Mouse (Mus musculus): ENCODE measurements around the gene Heyl. TPM values are rescaled to one million over a fixed set of nuclear protein-coding genes. Genes with fewer than 3 reads are reported as not detected.

The Heyl gene
- total and polyA plus RNA-seq, 3 experiments, result 15.8 to 16.8 (median 16.5) TPM

DNA sequence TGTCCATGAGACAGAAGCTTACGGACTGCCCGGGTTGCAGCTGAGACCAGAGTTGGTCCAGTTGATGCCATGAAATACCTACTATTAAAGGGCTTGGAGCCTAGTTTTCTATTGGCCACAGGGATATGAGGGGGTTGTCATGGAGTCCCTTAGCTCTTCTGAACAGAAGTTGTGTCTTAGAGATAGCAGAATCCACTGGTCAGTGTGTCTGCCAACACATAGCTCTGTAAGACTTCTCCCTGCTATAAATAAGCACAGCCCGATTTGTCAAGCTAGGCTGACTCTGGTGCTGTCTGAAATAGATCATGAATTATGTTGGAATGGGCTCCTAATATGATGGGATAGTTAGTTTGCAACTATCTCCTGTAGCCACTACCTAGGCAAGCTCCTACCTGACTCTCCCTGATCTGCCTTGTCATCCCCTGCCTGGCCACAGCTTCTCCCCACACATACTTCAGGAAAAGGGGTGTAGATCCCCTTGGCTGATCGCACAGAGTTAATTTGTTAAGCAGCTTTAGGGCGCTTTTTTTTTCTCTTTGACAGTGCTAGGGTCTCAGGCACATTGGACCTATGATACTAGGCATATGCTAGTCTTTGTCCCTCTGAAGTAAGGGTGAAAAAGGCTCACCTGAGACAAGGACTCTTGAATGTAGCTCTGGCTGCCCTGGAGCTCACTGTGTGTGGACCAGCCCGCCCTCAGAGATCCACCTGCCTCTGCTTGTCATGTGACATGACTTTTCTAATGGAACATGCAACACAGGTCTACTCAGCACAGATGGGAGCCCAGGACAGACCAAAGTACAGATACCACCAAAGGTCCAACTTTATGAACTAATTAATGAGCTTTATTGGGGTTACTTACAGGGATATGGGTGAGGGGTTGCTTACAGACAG is 51.6 kb downstream of the Heyl start:
- no peak for DNase-seq
- Histone ChIP-seq H3K4me3 (peak overlapping the region; percentile 57), H3K4me1 (ENCODE audit: control insufficient read depth, insufficient read depth, low read length) (peaks cover 4% of the 10 kb centered on the region; the same call in 1 of the 2 replicates), H3K79me2 (replicated peaks; ENCODE audit: control insufficient read depth, insufficient read depth, low read length) (no peaks in the 10 kb centered on the region), H3K36me3 (ENCODE audit: control insufficient read depth, insufficient read depth, low read length) (peaks cover 7% of the 10 kb centered on the region), H3K27me3 (ENCODE audit: control insufficient read depth, insufficient read depth, low read length) (no peaks in the 10 kb centered on the region), H3K27ac (peak overlapping the region; percentile 66), H3K9ac (ENCODE audit: low read depth, low read length) (peak overlapping the region; percentile 48; the same call in 1 of the 2 replicates)
- TF ChIP-seq EP300 (IDR thresholded peaks at IDR 0.05; ENCODE audit: insufficient read depth, low read depth, low read length), result no peak
- TF ChIP-seq POLR2A (IDR thresholded peaks at IDR 0.05; ENCODE audit: insufficient read depth, low read depth, low read length), result 0 out of 2 replicates have a peak, but pooled peaks have one; percentile 17
- intact Hi-C loops (cut with DNase I), result no loop called here
- 57% methylated on average over 6 of the region's 6 CpGs for WGBS

DNA sequence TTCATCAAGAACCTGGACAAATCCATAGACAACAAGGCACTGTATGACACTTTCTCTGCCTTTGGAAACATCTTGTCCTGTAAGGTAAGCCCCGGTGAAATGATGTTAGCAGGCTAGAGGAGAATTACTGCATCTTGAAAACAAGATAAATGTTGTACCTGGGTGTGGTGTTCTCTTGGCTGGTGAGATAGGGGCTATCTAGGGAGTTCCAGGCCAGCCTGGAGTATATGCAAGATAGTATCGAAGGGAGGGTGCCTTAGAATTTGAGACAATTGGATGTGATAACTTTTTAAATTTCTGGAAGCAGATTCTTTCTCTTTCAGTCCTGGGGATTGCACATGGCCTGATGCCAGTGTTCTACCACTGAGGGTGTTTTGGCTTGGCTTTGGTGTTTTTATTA is 53.4 kb downstream of the Heyl start:
- WGBS, result 56% methylated on average over 2 of the region's 2 CpGs

DNA sequence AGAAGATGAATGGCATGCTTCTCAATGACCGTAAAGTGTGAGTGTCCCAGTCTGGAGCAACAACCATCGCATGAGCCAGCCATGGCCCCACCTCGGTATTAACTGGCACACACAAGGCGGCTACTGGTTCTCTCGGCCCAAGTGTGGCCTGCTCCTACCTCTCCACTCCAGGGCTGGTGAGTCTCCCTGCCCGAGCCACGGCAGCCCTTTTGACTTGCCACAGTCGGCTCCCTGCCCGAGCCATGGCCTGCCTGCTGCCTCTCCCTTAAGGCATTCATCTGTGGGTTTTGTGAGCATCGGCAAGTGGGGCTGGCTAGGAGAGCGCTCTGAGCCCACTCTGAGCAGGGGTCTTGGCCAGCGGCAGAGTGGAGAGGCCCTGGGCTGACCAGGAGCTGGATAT is 55.7 kb downstream of the Heyl start:
- no peak overlapping the region for H3K4me3 ChIP-seq
- 85% methylated on average over 12 of the region's 12 CpGs for WGBS
- no peak overlapping the region for H3K27ac ChIP-seq
- intact Hi-C loops (cut with DNase I), result no loop called here
- no peak for DNase-seq
- H3K36me3 ChIP-seq (ENCODE audit: control insufficient read depth, insufficient read depth, low read length), result peaks cover 8% of the 10 kb centered on the region
- TF ChIP-seq POLR2A (IDR thresholded peaks at IDR 0.05; ENCODE audit: insufficient read depth, low read depth, low read length), result no peak
- no peak for TF ChIP-seq CTCF (IDR thresholded peaks at IDR 0.05)
- TF ChIP-seq EP300 (IDR thresholded peaks at IDR 0.05; ENCODE audit: insufficient read depth, low read depth, low read length), result no peak
- H3K27me3 ChIP-seq (ENCODE audit: control insufficient read depth, insufficient read depth, low read length), result no peaks in the 10 kb centered on the region
- no peak overlapping the region for H3K9ac ChIP-seq (ENCODE audit: low read depth, low read length)
- H3K79me2 ChIP-seq (replicated peaks; ENCODE audit: control insufficient read depth, insufficient read depth, low read length), result no peaks in the 10 kb centered on the region
- peaks cover 4% of the 10 kb centered on the region; the same call in 1 of the 2 replicates for H3K4me1 ChIP-seq (ENCODE audit: control insufficient read depth, insufficient read depth, low read length)

More for the DNA sequence above, 53.4 kb downstream of the Heyl start:
- TF ChIP-seq EP300 (IDR thresholded peaks at IDR 0.05; ENCODE audit: insufficient read depth, low read depth, low read length) (no peak), CTCF (IDR thresholded peaks at IDR 0.05) (no peak), POLR2A (IDR thresholded peaks at IDR 0.05; ENCODE audit: insufficient read depth, low read depth, low read length) (no peak)
- Histone ChIP-seq H3K27ac (no peak overlapping the region), H3K4me1 (ENCODE audit: control insufficient read depth, insufficient read depth, low read length) (peaks cover 4% of the 10 kb centered on the region; the same call in 1 of the 2 replicates), H3K36me3 (ENCODE audit: control insufficient read depth, insufficient read depth, low read length) (peaks cover 7% of the 10 kb centered on the region), H3K9ac (ENCODE audit: low read depth, low read length) (no peak overlapping the region), H3K79me2 (replicated peaks; ENCODE audit: control insufficient read depth, insufficient read depth, low read length) (no peaks in the 10 kb centered on the region), H3K27me3 (ENCODE audit: control insufficient read depth, insufficient read depth, low read length) (no peaks in the 10 kb centered on the region), H3K4me3 (no peak overlapping the region)
- intact Hi-C loops (cut with DNase I), result no loop called here
- no peak for DNase-seq

DNA sequence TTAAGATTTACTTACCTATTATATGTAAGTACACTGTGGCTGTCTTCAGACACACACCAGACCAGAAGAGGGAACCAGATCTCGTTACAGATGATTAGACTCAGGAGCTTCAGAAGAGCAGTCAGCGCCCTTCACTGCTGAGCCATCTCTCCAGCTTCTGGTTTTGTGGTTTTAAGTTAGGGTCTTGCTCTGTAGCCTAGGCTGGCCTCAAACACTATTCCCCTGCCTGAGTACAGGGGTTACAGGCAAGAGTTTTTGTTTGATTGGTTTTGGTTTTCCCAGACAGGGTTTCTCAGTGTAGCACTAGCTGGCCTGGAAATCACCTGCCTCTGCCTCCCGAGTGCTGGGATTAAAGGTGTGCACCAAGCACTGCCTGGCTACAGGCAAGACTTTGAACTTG is 59.0 kb downstream of the Heyl start:
- Histone ChIP-seq H3K9ac (ENCODE audit: low read depth, low read length) (no peak overlapping the region), H3K36me3 (ENCODE audit: control insufficient read depth, insufficient read depth, low read length) (peaks cover 5% of the 10 kb centered on the region), H3K4me1 (ENCODE audit: control insufficient read depth, insufficient read depth, low read length) (no peaks in the 10 kb centered on the region; the same call in 1 of the 2 replicates), H3K79me2 (replicated peaks; ENCODE audit: control insufficient read depth, insufficient read depth, low read length) (no peaks in the 10 kb centered on the region), H3K27me3 (ENCODE audit: control insufficient read depth, insufficient read depth, low read length) (no peaks in the 10 kb centered on the region), H3K27ac (no peak overlapping the region), H3K4me3 (no peak overlapping the region)
- no peak for TF ChIP-seq CTCF (IDR thresholded peaks at IDR 0.05)
- no peak for TF ChIP-seq EP300 (IDR thresholded peaks at IDR 0.05; ENCODE audit: insufficient read depth, low read depth, low read length)
- no peak for TF ChIP-seq POLR2A (IDR thresholded peaks at IDR 0.05; ENCODE audit: insufficient read depth, low read depth, low read length)
- 76% methylated on average over 3 of the region's 3 CpGs for WGBS
- no peak for DNase-seq
- intact Hi-C loops (cut with DNase I), result no loop called here

DNA sequence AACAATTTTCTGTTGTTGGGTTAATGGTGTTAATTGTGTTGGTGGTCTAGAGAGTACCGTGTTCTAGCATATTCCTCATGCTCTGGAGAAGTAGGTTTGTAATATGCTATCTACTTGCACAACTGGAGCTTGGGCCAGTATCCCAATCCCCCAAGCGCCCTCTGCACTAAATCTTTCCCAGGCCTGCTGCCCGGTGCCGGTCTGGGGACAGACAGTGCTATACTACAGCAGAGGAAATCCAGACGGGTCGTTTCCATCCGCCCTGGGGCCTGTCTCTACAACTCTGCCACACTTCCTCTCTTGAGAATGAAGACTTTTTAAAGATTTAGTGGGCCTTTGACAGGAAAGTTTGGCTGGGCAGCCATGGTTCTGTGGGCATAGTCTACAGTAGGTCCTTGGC is 59.6 kb downstream of the Heyl start:
- TF ChIP-seq EP300 (IDR thresholded peaks at IDR 0.05; ENCODE audit: insufficient read depth, low read depth, low read length), result no peak
- no peak for TF ChIP-seq POLR2A (IDR thresholded peaks at IDR 0.05; ENCODE audit: insufficient read depth, low read depth, low read length)
- no peak for TF ChIP-seq CTCF (IDR thresholded peaks at IDR 0.05)
- 52% methylated on average over 7 of the region's 7 CpGs for WGBS
- DNase-seq, result no peak
- no peaks in the 10 kb centered on the region for H3K79me2 ChIP-seq (replicated peaks; ENCODE audit: control insufficient read depth, insufficient read depth, low read length)
- peaks cover 5% of the 10 kb centered on the region for H3K36me3 ChIP-seq (ENCODE audit: control insufficient read depth, insufficient read depth, low read length)
- H3K27me3 ChIP-seq (ENCODE audit: control insufficient read depth, insufficient read depth, low read length), result no peaks in the 10 kb centered on the region
- no peak overlapping the region for H3K9ac ChIP-seq (ENCODE audit: low read depth, low read length)
- H3K4me1 ChIP-seq (ENCODE audit: control insufficient read depth, insufficient read depth, low read length), result no peaks in the 10 kb centered on the region; the same call in 1 of the 2 replicates
- no peak overlapping the region for H3K27ac ChIP-seq
- H3K4me3 ChIP-seq, result no peak overlapping the region
- intact Hi-C loops (cut with DNase I), result no loop called here
